Mouse (Mus musculus): ENCODE results near the gene 1700028P14Rik.

- TF ChIP-seq CTCF (IDR thresholded peaks at IDR 0.05; ENCODE audit: control insufficient read depth, insufficient read depth, low read length) (no peak), POLR2A (IDR thresholded peaks at IDR 0.05; ENCODE audit: borderline replicate concordance, control insufficient read depth, low read depth, low read length) (no peak)
Measured at GRCm38 (mm10) chr19:23636786-23637185, 15.8 kb downstream of the 1700028P14Rik start.

Measured in bone marrow, adult 2 months (tissue).